ENCODE assay signal across 35 mouse cellular contexts in the genomic region with DNA sequence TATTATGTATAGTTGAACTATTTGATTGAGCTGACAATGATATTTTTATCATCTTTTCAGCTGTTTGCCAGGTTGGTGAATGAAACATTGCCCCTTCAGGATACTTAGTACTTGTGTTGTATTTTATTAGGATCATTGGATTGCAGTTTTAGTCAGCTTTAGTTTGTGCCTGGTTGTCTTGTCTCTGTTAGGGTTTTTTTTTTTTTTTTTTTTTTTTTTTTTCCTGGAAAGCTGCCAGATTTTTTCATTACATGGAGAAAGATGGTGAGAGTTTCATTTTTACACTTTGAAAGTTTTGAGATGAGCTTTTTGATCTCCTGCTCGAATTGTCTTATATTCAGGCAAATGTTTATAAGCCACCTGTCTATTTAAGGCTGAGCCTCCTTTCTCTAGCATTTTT. TPM values are rescaled to one million over a fixed set of nuclear protein-coding genes. Genes with fewer than 3 reads are reported as not detected.
DNase-seq lines count a peak whose midpoint lies in the region; ATAC-seq and TF ChIP-seq lines count a peak whose summit lies in the region.
"Had no signal": no experiment of that assay in that cellular context is flagged by ENCODE, and none has a peak within 500 bp of the region (broad histone marks: within the 10 kb centered on the region; RNA-seq: fewer than 3 reads in every experiment).

No protein-coding gene starts in this region.

- no peaks in the 10 kb centered on the region for H3K4me1 ChIP-seq in forebrain, embryonic 14.5 days (ENCODE audit: control insufficient read depth, insufficient read depth, low read length)
- H3K4me1 ChIP-seq in forebrain, embryonic 16.5 days (replicated peaks; ENCODE audit: control insufficient read depth, insufficient read depth, low read length): no peaks in the 10 kb centered on the region
- H3K4me1 ChIP-seq in lung, embryonic 14.5 days (ENCODE audit: insufficient read depth): no peaks in the 10 kb centered on the region
- H3K4me1 ChIP-seq: embryonic facial prominence, embryonic 12.5 days; hindbrain, embryonic 10.5 days; liver, embryonic 15.5 days; midbrain, embryonic 15.5 days; neural tube, embryonic 13.5 days had no signal

- no peaks in the 10 kb centered on the region for H3K27me3 ChIP-seq in forebrain, embryonic 14.5 days (replicated peaks; ENCODE audit: control insufficient read depth, insufficient read depth, low read length)
- no peaks in the 10 kb centered on the region for H3K27me3 ChIP-seq in forebrain, embryonic 16.5 days (replicated peaks; ENCODE audit: control insufficient read depth, insufficient read depth, low read length)
- no peaks in the 10 kb centered on the region for H3K27me3 ChIP-seq in lung, embryonic 14.5 days (ENCODE audit: insufficient read depth, low read length)
- H3K27me3 ChIP-seq: embryonic facial prominence, embryonic 12.5 days; liver, embryonic 15.5 days; midbrain, embryonic 15.5 days; neural tube, embryonic 13.5 days had no signal

- H3K27ac ChIP-seq in forebrain, embryonic 14.5 days (ENCODE audit: low read depth, low read length): no peak overlapping the region
- H3K27ac ChIP-seq in forebrain, embryonic 16.5 days (ENCODE audit: low read length): no peak overlapping the region
- no peak overlapping the region for H3K27ac ChIP-seq in lung, embryonic 14.5 days (ENCODE audit: low read depth)
- H3K27ac ChIP-seq: embryonic facial prominence, embryonic 12.5 days; hindbrain, embryonic 10.5 days; hindbrain, postnatal 0 days; liver, embryonic 15.5 days; macrophage; midbrain, embryonic 15.5 days; neural tube, embryonic 13.5 days; stomach, postnatal 0 days had no signal

- H3K9ac ChIP-seq in forebrain, embryonic 14.5 days (ENCODE audit: low read length): no peak overlapping the region
- no peak overlapping the region for H3K9ac ChIP-seq in forebrain, embryonic 16.5 days (replicated peaks; ENCODE audit: low read depth, low read length)
- no peak overlapping the region for H3K9ac ChIP-seq in lung, embryonic 14.5 days
- H3K9ac ChIP-seq: embryonic facial prominence, embryonic 12.5 days; liver, embryonic 15.5 days; midbrain, embryonic 15.5 days; neural tube, embryonic 13.5 days had no signal

- WGBS in forebrain, embryonic 14.5 days: 65% methylated on average over 1 of the region's 1 CpGs
- 51% methylated on average over 1 of the region's 1 CpGs for WGBS in forebrain, embryonic 16.5 days
- WGBS in lung, embryonic 14.5 days: 36% methylated on average over 1 of the region's 1 CpGs

- ATAC-seq in forebrain, embryonic 14.5 days: no peak
- ATAC-seq in forebrain, embryonic 16.5 days: no peak
- ATAC-seq in lung, embryonic 14.5 days (ENCODE audit: insufficient read depth): no peak
- ATAC-seq: hindbrain, postnatal 0 days; intestine, embryonic 16.5 days; midbrain, embryonic 15.5 days had no signal

- TF ChIP-seq CTCF in lung, embryonic 14.5 days (IDR thresholded peaks at IDR 0.05; ENCODE audit: low read depth): no peak

- H3K9me3 ChIP-seq in forebrain, embryonic 14.5 days (replicated peaks; ENCODE audit: control insufficient read depth, low read length): no peaks in the 10 kb centered on the region
- H3K9me3 ChIP-seq in forebrain, embryonic 16.5 days (ENCODE audit: control insufficient read depth, low read length): no peaks in the 10 kb centered on the region
- H3K9me3 ChIP-seq in lung, embryonic 14.5 days (ENCODE audit: low read depth, low read length): no peaks in the 10 kb centered on the region
- H3K9me3 ChIP-seq: embryonic facial prominence, embryonic 12.5 days; hindbrain, embryonic 10.5 days; liver, embryonic 15.5 days; midbrain, embryonic 15.5 days; neural tube, embryonic 13.5 days had no signal

- H3K4me3 ChIP-seq in forebrain, embryonic 14.5 days (ENCODE audit: low read depth, low read length): no peak overlapping the region
- H3K4me3 ChIP-seq in forebrain, embryonic 16.5 days (replicated peaks; ENCODE audit: low read length): no peak overlapping the region
- H3K4me3 ChIP-seq in lung, embryonic 14.5 days (ENCODE audit: low read depth, low read length): no peak overlapping the region
- H3K4me3 ChIP-seq: embryonic facial prominence, embryonic 12.5 days; hindbrain, embryonic 10.5 days; liver, embryonic 15.5 days; midbrain, embryonic 15.5 days; neural tube, embryonic 13.5 days had no signal

- H3K4me2 ChIP-seq in forebrain, embryonic 14.5 days (ENCODE audit: low read length): no peak overlapping the region
- H3K4me2 ChIP-seq in forebrain, embryonic 16.5 days (ENCODE audit: low read length): no peak overlapping the region
- H3K4me2 ChIP-seq in lung, embryonic 14.5 days: no peak overlapping the region
- H3K4me2 ChIP-seq: embryonic facial prominence, embryonic 12.5 days; heart, embryonic 11.5 days; liver, embryonic 15.5 days; midbrain, embryonic 15.5 days; neural tube, embryonic 13.5 days had no signal

- H3K36me3 ChIP-seq in forebrain, embryonic 14.5 days (ENCODE audit: control insufficient read depth, insufficient read depth, low read length): no peaks in the 10 kb centered on the region
- H3K36me3 ChIP-seq in forebrain, embryonic 16.5 days (ENCODE audit: control insufficient read depth, insufficient read depth): no peaks in the 10 kb centered on the region
- no peaks in the 10 kb centered on the region for H3K36me3 ChIP-seq in lung, embryonic 14.5 days (ENCODE audit: insufficient read depth)
- H3K36me3 ChIP-seq: embryonic facial prominence, embryonic 12.5 days; hindbrain, embryonic 10.5 days; liver, embryonic 15.5 days; midbrain, embryonic 15.5 days; neural tube, embryonic 13.5 days had no signal

- DNase-seq in forebrain, embryonic 14.5 days (ENCODE audit: low spot score): peak; percentile 2
- DNase-seq in lung, embryonic 14.5 days: peak; percentile 58
- no peak for DNase-seq in lung, postnatal 36 days
- peak; percentile 65 for DNase-seq in MN1 (ENCODE audit: low spot score)
- DNase-seq in naive thymus-derived CD4-positive, alpha-beta T cell, adult 2 months (ENCODE audit: low read depth): peak; percentile 27
- no peak for DNase-seq in adrenal gland, adult 8-10 months
- no peak for DNase-seq in testis, postnatal 14 days (ENCODE audit: low spot score)
- DNase-seq: cerebellum, adult 11 months; cerebellum, adult 9-11 months; kidney, adult 9 months; kidney, postnatal 25 days; right cerebral cortex, adult 18-20 months had no signal

RNA-seq across cellular contexts. Expression of a gene that starts 22.2 kb away (rescaled TPM):
- polyA plus RNA-seq in forebrain, embryonic 14.5 days (2014; fragmentation: Nextera tagmentation; extraction: Ambion mirVana): 36.7 and 39.5 TPM in 2 replicates
- polyA plus RNA-seq in forebrain, embryonic 16.5 days (2015; fragmentation: Nextera tagmentation; extraction: Ambion mirVana): 30.1 and 34.7 TPM in 2 replicates
- polyA plus RNA-seq in lung, embryonic 14.5 days (2014; fragmentation: Nextera tagmentation; extraction: Ambion mirVana): 16.6 and 18.1 TPM in 2 replicates
- 10 to 100 TPM; 27.3 to 35.8 (median 29.6) TPM for total RNA-seq in adrenal gland, adult 8-10 months (2022)

RNA-seq across cellular contexts. Expression of a gene that starts 54.3 kb away (rescaled TPM):
- polyA plus RNA-seq in forebrain, embryonic 14.5 days (2014; fragmentation: Nextera tagmentation; extraction: Ambion mirVana): not detected in 2 replicates
- not detected in 2 replicates for polyA plus RNA-seq in forebrain, embryonic 16.5 days (2015; fragmentation: Nextera tagmentation; extraction: Ambion mirVana)
- polyA plus RNA-seq in lung, embryonic 14.5 days (2014; fragmentation: Nextera tagmentation; extraction: Ambion mirVana): not detected in 2 replicates
- not detected for total RNA-seq in adrenal gland, adult 8-10 months (2022)
- total RNA-seq: adrenal gland, postnatal 14 days; common myeloid progenitor, adult 5-6 weeks; gastrocnemius, adult 8-10 months; granulocyte monocyte progenitor cell, adult 5-6 weeks; hindbrain, postnatal 0 days; layer of hippocampus, adult 8-10 months; left cerebral cortex, postnatal 36 days had no signal
- polyA plus RNA-seq: embryonic facial prominence, embryonic 12.5 days; forebrain, embryonic 11.5 days; frontal cortex, adult 2 months; heart, embryonic 11.5 days; heart, postnatal 0 days; hindbrain, embryonic 10.5 days; hindbrain, postnatal 0 days; intestine, embryonic 16.5 days; limb, embryonic 14.5 days; liver, embryonic 15.5 days; lung, embryonic 16.5 days; macrophage; midbrain, embryonic 15.5 days; neural tube, embryonic 13.5 days; stomach, postnatal 0 days; urinary bladder, adult 2 months had no signal

Comparison
In these comparisons a context has a peak if more than half of its experiments do, and no peak if none do; other contexts are left out.
1. DNase-seq: peak in forebrain, embryonic 14.5 days (single experiment), lung, embryonic 14.5 days (single experiment), MN1 (single experiment) and naive thymus-derived CD4-positive, alpha-beta T cell, adult 2 months (single experiment); none in lung, postnatal 36 days (single experiment), adrenal gland, adult 8-10 months (single experiment) and testis, postnatal 14 days (single experiment).